Mouse (Mus musculus) embryonic facial prominence, embryonic 10.5 days (tissue): ENCODE results near the gene Slc7a15. TPM values are rescaled to one million over a fixed set of nuclear protein-coding genes. Genes with fewer than 3 reads are reported as not detected.

Experiments used
- DNase-seq: peaks from one replicate; pipeline ENCODE4 v3.0.0-alpha.2; 2017; ENCODE audit warnings: low spot score
- H3K27ac ChIP-seq: fragments of 300-500 bp; sonication (generic); replicated peaks from 2 replicates; pipeline ENCODE4 v1.5.1; 2016; ENCODE audit warnings: mild to moderate bottlenecking
- H3K27me3 ChIP-seq: fragments of 300-500 bp; sonication (generic); replicated peaks from 2 replicates; pipeline ENCODE4 v1.6.1; 2016; ENCODE audit warnings: low read depth, mild to moderate bottlenecking; ENCODE audit not compliant: poor library complexity, severe bottlenecking
- H3K36me3 ChIP-seq: fragments of 300-500 bp; sonication (generic); replicated peaks from 2 replicates; pipeline ENCODE4 v1.6.1; 2016; ENCODE audit warnings: mild to moderate bottlenecking, moderate library complexity
- H3K4me1 ChIP-seq: fragments of 300-500 bp; sonication (generic); 2 replicates; pipeline ENCODE4 v1.6.1; 2016
- H3K4me3 ChIP-seq: fragments of 300-500 bp; sonication (generic); 2 replicates; pipeline ENCODE4 v1.5.1; 2016; ENCODE audit warnings: mild to moderate bottlenecking, moderate library complexity
- H3K9me3 ChIP-seq: fragments of 300-500 bp; sonication (generic); 2 replicates; pipeline ENCODE4 v1.6.1; 2016; ENCODE audit warnings: mild to moderate bottlenecking
- WGBS: fragments of 180-500 bp; shearing (Covaris S2); methylation state at CpG from one replicate; pipeline ENCODE4 v1.1.7; 2016; 5-methylcytosine and 5-hydroxymethylcytosine counted together
- polyA plus RNA-seq: library from polyadenylated mRNA; unstranded; fragments of >200 nt; fragmentation: Nextera tagmentation; extraction: Ambion mirVana; gene quantifications from 2 replicates; pipeline ENCODE4 v1.2.1, GENCODE M21; 2016

Gene Slc7a15
- polyA plus RNA-seq, 1 experiment from 2014 or later: not detected

DNA sequence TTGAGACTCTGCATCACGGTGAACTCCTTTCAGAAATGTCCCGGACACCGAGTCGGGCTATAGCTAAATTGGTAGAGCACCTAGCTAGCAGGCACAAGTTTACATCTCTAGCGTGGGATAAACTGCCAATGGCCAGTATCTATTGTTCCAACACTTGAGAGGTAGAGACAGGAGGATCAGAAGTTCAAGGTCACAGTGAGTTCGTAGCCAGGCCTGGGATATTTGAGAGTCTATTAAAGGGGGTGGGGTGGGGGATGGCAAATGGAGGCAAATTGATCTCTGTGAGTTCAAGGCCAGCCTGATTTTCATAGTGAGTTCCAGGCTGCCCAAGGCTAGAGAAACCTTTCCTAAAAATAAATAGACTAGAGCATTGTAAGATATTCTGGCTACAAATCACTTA is 52.1 kb downstream of the Slc7a15 start:
- WGBS: 89% methylated on average over 6 of the region's 6 CpGs
- DNase-seq: no peak
- no peaks in the 10 kb centered on the region for H3K36me3 ChIP-seq
- no peak overlapping the region for H3K27ac ChIP-seq
- H3K4me3 ChIP-seq: no peak overlapping the region
- no peaks in the 10 kb centered on the region for H3K27me3 ChIP-seq
- H3K4me1 ChIP-seq: 0 out of 2 replicates have a peak, but pooled peaks cover 5% of the 10 kb centered on the region
- H3K9me3 ChIP-seq: no peaks in the 10 kb centered on the region

GRCm38 (mm10) chr12:8545066-8545610 is 53.7 kb downstream of the Slc7a15 start:
- H3K4me1 ChIP-seq: 0 out of 2 replicates have a peak, but pooled peaks cover 5% of the 10 kb centered on the region
- H3K27me3 ChIP-seq: no peaks in the 10 kb centered on the region
- no peak overlapping the region for H3K27ac ChIP-seq
- H3K36me3 ChIP-seq: no peaks in the 10 kb centered on the region
- H3K9me3 ChIP-seq: no peaks in the 10 kb centered on the region
- WGBS: 89% methylated on average over 5 of the region's 5 CpGs
- DNase-seq: no peak
- H3K4me3 ChIP-seq: no peak overlapping the region

DNA sequence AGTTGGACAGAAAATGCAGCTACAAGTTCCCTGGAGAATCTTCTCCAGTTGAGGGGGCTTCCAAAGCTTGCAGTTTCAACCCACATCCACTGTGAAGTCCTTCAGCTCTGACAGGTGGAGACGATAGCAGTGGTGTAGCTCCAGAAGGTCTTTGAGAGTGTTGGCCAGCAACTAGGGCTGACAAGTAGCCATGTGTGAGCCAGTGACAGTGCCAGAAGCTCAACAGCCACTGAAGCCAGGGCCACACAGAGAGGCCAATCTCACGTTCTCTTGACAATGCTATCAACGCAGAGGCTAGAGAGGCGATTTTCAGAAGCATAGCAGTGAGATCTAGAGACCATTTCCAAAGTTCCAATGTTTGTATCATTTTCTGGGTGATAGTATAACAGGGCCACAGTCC is 56.5 kb downstream of the Slc7a15 start:
- no peak overlapping the region for H3K27ac ChIP-seq
- no peaks in the 10 kb centered on the region for H3K9me3 ChIP-seq
- 0 out of 2 replicates have a peak, but pooled peaks cover 3% of the 10 kb centered on the region for H3K4me1 ChIP-seq
- DNase-seq: no peak
- WGBS: 84% methylated on average over 4 of the region's 4 CpGs
- H3K27me3 ChIP-seq: 0 out of 2 replicates have a peak, but pooled peaks cover 4% of the 10 kb centered on the region
- H3K36me3 ChIP-seq: no peaks in the 10 kb centered on the region
- H3K4me3 ChIP-seq: no peak overlapping the region

- 0 out of 2 replicates have a peak, but pooled peaks cover 4% of the 10 kb centered on the region for H3K27me3 ChIP-seq
- H3K36me3 ChIP-seq: no peaks in the 10 kb centered on the region
- H3K4me1 ChIP-seq: no peaks in the 10 kb centered on the region
- 87% methylated on average over 13 of the region's 13 CpGs for WGBS
- H3K27ac ChIP-seq: no peak overlapping the region
- H3K4me3 ChIP-seq: no peak overlapping the region
- no peak for DNase-seq
- H3K9me3 ChIP-seq: no peaks in the 10 kb centered on the region
These were observed 59.4 kb downstream of the Slc7a15 start for GRCm38 (mm10) chr12:8539471-8539870.

DNA sequence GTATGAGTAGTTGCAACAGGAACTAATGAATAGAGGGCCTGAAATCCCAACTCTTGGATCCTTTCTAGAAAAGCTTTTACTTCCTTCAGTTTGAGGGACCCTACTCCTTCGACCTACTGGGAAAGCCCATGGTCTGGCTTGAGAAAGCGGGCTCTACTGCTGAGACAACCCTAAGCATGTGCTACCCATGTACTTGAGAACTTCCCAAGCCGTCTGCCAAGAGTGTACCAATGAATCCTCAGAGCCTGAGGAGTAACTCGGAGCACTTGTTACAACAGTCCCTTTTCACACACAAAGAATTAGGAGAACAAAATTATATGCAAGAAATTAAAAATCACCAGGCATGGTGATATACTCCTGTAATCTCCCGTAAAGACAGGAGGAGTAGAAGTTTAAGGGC is 61.6 kb downstream of the Slc7a15 start:
- no peak for DNase-seq
- Histone ChIP-seq H3K4me3 (no peak overlapping the region), H3K27ac (no peak overlapping the region), H3K36me3 (no peaks in the 10 kb centered on the region), H3K27me3 (0 out of 2 replicates have a peak, but pooled peaks cover 4% of the 10 kb centered on the region), H3K4me1 (no peaks in the 10 kb centered on the region), H3K9me3 (no peaks in the 10 kb centered on the region)
- 89% methylated on average over 5 of the region's 5 CpGs for WGBS

- Histone ChIP-seq H3K27ac (no peak overlapping the region), H3K36me3 (no peaks in the 10 kb centered on the region), H3K27me3 (0 out of 2 replicates have a peak, but pooled peaks cover 4% of the 10 kb centered on the region), H3K9me3 (no peaks in the 10 kb centered on the region), H3K4me1 (no peaks in the 10 kb centered on the region), H3K4me3 (no peak overlapping the region)
- DNase-seq: no peak
- 79% methylated on average over 9 of the region's 9 CpGs for WGBS
These were observed 62.5 kb downstream of the Slc7a15 start for GRCm38 (mm10) chr12:8536221-8536965.

DNA sequence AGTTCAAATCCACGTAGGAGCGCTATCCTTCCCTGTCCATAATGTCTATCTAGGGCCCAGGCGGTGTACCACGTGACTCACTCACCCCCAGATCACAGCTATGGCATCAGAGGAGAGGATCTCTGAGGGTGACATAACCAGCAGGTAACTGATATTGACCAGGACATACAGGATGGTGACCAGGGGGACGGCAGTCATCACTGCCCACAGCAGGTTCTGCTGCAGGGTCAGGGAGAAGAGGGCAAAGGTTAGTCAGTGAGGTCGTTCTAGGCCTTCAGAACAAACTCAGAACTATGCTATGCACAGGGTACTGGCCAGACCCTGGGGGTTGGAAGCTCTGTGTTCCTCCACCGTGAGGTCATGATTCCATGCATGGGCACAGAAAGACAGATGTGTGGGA is 63.3 kb downstream of the Slc7a15 start:
- 77% methylated on average over 7 of the region's 7 CpGs for WGBS
- Histone ChIP-seq H3K4me1 (no peaks in the 10 kb centered on the region), H3K27ac (no peak overlapping the region)

DNA sequence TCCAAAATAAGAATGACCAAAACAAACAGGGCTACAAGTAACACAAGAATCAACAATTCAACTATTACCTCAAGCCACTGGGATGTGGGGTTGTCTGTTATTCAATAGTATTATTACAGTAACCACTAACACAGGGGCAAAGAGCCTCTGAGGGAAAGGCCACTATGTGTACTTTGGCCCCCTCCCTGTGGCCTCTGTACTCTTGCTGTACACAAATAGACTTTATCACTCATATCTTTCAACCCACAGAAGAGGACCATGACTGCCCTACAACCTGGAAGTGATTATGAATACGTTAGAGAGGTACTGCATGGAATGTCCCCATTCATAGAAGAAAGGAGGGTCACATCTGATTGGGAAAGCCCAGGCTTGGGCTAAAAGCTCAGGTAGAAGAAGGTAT is 64.0 kb downstream of the Slc7a15 start:
- no peaks in the 10 kb centered on the region for H3K36me3 ChIP-seq
- 63% methylated on average over 1 of the region's 1 CpGs for WGBS
- no peaks in the 10 kb centered on the region for H3K9me3 ChIP-seq
- H3K27ac ChIP-seq: no peak overlapping the region
- H3K4me1 ChIP-seq: no peaks in the 10 kb centered on the region
- no peak for DNase-seq
- H3K27me3 ChIP-seq: 0 out of 2 replicates have a peak, but pooled peaks cover 4% of the 10 kb centered on the region
- H3K4me3 ChIP-seq: no peak overlapping the region

More for the DNA sequence above, 63.3 kb downstream of the Slc7a15 start:
- H3K4me3 ChIP-seq: no peak overlapping the region
- H3K36me3 ChIP-seq: no peaks in the 10 kb centered on the region
- H3K9me3 ChIP-seq: no peaks in the 10 kb centered on the region
- DNase-seq: no peak
- H3K27me3 ChIP-seq: 0 out of 2 replicates have a peak, but pooled peaks cover 4% of the 10 kb centered on the region

- 82% methylated on average over 5 of the region's 5 CpGs for WGBS
- Histone ChIP-seq H3K9me3 (no peaks in the 10 kb centered on the region), H3K27ac (no peak overlapping the region), H3K27me3 (no peaks in the 10 kb centered on the region), H3K4me1 (0 out of 2 replicates have a peak, but pooled peaks cover 2% of the 10 kb centered on the region), H3K36me3 (no peaks in the 10 kb centered on the region), H3K4me3 (no peak overlapping the region)
- no peak for DNase-seq
These were observed 71.1 kb downstream of the Slc7a15 start for GRCm38 (mm10) chr12:8527770-8528169.

GRCm38 (mm10) chr12:8527175-8527574 is 71.7 kb downstream of the Slc7a15 start:
- no peaks in the 10 kb centered on the region for H3K27me3 ChIP-seq
- no peak for DNase-seq
- no peak overlapping the region for H3K27ac ChIP-seq
- no peak overlapping the region for H3K4me3 ChIP-seq
- WGBS: 65% methylated on average over 1 of the region's 1 CpGs
- H3K4me1 ChIP-seq: 0 out of 2 replicates have a peak, but pooled peaks cover 2% of the 10 kb centered on the region
- no peaks in the 10 kb centered on the region for H3K9me3 ChIP-seq
- H3K36me3 ChIP-seq: no peaks in the 10 kb centered on the region

DNA sequence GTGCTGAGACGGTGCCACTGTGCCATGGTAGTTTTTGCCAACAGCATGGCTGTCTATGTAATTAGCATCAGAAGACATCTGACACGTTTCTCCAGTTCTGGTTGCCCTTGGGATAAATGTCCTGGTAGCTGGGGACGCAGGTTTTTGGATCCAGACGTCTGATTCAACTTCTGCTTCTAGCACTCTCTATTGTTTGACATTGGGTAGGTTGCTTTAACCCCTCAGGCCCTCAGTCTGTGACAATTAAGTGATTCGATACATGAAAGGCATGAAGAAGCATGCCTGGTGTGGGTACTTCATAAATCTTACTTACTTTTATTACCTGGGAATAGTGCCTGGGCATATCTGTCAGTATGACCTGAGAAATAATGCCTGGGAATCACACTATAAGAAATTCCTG is 74.8 kb downstream of the Slc7a15 start:
- Histone ChIP-seq H3K27me3 (no peaks in the 10 kb centered on the region), H3K36me3 (no peaks in the 10 kb centered on the region), H3K27ac (no peak overlapping the region), H3K4me3 (no peak overlapping the region), H3K4me1 (peaks cover 24% of the 10 kb centered on the region), H3K9me3 (no peaks in the 10 kb centered on the region)
- no peak for DNase-seq
- WGBS: 60% methylated on average over 5 of the region's 5 CpGs

DNA sequence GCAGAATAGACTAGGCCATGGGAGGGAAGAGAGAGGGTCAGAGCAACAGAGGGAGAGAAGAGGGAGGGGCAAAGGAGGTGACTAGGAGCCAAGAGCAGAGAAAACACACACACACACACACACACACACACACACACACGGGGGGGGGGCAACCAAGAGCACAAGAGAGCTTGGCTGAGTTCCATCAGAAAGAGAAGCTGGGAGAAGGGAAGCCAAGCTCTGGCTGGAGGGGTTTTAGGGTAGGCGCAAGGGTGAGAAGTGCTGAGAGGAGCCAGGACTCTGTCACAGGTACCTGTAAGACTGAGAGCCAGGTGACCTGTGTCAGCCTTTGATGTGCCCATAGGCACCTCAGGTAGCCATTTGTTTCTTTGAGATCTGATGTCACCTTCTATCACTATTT is 76.2 kb downstream of the Slc7a15 start:
- H3K4me1 ChIP-seq: peaks cover 24% of the 10 kb centered on the region
- no peak for DNase-seq
- H3K36me3 ChIP-seq: no peaks in the 10 kb centered on the region
- no peak overlapping the region for H3K4me3 ChIP-seq
- no peaks in the 10 kb centered on the region for H3K27me3 ChIP-seq
- 77% methylated on average over 2 of the region's 2 CpGs for WGBS
- no peaks in the 10 kb centered on the region for H3K9me3 ChIP-seq
- H3K27ac ChIP-seq: no peak overlapping the region
